Mouse (Mus musculus) thymus, postnatal 36 days (tissue): ENCODE measurements around the gene Chst11.

ENCODE experiments used
- DNase-seq, 2 experiments: peaks; one replicate each; pipeline ENCODE4 v3.0.0; 2022; ENCODE audit warnings: mixed read lengths in 2 of 2

The Chst11 gene

DNA sequence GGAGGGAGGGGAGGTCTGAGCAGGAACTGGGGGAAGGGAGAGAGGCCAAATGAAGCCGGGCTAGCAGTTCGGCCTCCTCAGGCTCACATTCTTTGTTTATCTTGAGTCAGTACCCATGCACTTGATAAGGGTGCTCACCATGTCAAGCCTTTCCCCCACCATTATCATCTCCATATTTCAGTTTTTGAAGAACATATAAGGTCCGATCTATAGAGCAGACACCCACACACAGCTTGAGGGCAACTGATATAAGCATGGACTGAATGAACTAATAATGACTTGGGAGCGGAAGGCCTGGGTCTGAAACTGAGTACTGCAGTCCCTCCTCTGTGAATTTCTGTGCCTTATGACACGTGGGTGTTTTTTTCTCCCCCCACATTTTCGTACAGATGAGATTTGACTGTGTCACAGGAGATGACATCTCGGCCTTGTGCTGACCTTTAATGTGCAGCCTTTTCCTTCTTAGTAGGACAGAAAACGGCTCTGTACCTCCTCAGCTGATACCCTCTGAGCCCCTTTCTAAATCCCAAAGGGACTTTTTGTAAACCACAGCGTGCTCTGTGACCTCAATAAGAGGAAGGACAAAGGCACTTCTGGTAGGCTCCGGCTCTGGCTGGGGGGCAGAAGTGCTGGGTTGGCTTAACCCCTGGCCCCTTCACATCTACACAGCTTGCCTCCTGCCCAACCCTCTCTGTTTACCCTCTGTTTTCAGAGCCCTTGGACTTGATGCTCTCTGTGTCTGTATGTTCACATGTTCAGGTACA is 6.6 kb downstream of the Chst11 start:
- no peak for DNase-seq

DNA sequence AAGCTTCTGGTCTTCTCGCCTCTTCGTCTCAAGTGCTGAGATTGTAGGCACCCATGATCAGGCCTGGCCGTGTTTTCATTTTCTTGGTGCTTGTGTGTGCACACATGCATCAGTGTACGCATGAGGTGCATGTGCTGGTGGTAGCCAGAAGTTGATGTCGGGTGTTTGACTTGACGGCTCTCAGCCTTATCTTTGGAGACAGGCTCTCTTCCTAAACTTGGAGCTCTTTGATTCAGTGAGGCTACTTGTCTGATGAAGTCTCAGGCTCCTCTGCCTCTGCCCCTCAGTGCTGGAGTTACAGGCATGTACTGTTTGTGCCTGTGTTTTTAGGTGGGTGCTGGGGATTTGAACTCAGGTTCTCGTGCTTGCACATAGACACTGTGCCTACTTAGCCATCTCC is 9.0 kb downstream of the Chst11 start:
- DNase-seq: no peak

DNA sequence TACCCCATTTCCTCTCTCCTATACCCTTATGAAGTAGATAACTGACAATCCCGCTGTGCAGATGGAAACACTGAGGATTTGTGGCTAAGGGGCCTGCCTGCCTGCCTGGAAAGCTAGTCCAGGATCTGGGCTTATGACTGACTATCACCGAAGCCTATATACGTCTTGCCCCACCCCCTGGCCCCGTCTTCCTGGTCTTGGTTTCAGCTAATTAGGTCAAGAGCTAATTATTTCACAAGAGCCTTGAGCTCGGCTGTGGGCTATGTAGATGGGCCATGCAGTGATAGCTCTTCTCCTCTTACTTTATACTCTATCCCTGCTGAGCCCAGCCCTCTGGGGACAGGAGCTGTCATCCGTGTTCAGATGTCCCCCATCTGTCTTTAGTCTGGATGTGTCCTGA is 12.2 kb downstream of the Chst11 start:
- DNase-seq: no peak

DNA sequence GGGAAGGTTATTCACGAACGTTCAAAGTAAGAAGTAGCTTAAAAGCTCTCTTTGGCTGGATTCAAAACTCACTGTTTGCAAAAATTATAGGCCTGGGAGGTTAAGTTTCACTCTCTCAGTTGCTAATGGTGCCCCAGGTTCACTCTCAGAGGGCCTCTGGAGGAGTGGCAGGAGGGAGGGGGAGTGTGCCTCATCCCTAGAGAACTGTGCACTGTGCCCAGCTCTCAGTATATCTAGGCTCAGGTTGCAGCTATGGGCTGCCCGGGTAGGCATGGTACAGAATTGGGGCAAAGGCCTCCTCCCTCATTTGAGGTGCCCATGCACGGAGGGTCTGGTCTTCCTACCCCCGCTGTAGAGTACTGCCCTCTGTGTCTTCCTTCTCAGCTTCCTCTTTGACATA is 14.9 kb downstream of the Chst11 start:
- no peak for DNase-seq

DNA sequence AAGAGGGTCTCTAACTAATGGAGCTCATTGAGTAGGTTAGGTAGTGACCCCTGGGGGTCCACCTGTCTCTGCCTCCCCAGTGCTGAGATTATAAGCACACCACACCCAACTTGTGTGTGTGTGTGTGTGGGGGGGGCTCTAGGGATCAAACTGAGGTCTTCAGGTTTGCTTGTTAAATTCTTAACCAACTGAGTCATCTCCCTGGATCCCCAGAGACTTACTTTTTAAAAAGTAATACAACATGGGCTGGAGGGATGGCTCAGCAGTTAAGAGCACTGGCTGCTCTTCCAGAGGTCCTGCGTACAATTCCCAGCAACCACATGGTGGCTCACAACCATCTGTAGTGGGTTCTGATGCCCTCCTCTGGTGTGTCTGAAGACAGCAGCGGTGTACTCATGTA is 15.4 kb downstream of the Chst11 start:
- DNase-seq: no peak

DNA sequence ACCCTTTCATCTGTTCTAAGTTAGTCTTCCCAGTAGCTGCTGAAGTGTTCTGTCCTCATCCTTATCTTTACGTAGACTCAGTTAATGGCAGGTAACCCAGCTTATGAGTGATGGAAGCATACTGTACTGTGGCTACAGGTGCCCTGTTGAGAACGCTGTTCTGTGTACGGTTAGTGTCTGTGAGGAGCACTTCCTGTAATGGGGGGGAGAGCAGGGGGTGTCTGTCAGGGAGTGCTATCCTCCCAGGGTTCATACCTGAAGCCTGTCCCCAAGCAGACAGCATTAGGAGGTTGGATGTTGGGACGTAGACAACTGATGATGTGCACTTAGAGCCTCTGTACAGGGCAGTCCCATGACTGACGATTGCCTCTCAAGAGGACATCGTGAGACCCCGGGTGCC is 18.6 kb downstream of the Chst11 start:
- DNase-seq: peak in 1 of 2 experiments; percentile 14

DNA sequence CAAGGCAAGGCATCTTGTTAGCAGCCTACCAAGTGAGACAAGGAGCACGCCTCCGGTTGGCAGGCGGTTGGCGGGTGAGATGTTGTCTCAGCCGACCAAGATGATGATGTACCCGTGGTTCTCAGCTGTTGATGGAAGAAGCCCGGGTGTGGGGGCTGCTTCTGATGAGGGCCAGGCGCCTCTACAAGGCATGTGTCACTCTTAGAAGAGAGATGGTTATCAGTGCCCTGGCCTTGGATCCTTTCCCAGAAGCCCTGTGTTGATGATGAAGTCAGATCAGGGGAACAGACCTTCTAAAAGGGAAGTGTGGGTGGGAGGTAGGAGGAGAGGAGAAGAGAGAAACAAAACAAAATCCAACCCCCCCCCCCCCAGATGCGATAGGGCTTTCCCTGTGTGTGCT is 19.1 kb downstream of the Chst11 start:
- DNase-seq: peak; percentile 49 to 58

DNA sequence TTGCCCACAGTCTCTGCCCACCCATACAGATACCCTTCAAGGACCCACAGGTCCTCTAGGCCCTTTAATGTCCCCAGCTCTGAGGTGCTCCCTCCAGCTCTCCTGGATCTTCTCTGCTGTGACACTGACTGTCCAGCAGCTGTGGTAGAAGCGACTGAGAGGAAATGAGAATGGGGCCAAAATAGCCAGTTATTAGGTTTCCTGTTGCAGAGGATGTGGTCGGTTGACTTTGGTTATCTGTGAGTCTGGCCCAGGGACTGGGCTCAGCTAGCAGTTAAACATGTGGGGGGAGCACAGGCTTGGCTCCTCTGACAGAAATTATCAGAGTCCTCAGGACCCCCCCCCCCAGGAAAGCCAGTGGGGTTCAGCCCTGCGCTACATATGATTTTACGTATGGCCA is 19.7 kb downstream of the Chst11 start:
- no peak for DNase-seq

DNA sequence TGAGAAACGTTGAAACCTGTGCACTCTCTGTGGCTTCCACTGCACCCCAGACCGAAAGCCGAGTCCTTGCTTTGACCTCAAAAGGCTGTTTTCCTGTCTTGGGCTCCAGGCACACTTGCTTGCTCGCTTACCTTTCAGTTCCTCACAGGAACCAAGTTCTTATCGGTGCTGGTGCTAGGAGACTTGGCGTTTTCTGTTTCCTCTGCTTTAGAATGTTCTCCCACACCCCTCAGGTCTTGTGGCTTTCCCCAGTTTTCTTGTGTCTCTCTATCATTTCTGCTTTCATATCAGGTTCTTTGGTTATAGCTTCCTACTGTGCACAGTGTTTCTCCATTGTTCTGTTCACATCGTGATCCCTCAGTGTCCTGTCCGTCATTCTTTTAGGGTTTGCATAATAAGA is 21.0 kb downstream of the Chst11 start:
- DNase-seq: peak; percentile 12 to 26

DNA sequence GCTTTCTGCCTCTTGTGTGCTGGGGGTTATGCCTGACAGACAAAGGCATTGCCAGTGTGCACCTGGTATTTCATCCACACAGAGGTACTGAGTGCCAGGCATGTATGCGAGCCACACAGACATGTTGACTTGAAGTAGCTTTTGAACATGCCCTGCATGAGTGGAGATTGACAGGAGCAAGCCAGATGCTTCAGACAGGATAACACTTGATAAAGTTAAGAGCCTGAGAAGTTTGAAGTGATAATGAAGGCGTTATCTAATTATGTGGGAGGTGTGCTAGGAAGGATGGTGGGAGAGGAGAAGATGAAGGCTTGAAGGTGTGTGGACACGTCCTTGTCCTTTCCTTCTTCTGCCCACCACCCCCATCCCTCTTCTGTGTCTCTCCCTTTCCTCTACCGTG is 28.7 kb downstream of the Chst11 start:
- no peak for DNase-seq

DNA sequence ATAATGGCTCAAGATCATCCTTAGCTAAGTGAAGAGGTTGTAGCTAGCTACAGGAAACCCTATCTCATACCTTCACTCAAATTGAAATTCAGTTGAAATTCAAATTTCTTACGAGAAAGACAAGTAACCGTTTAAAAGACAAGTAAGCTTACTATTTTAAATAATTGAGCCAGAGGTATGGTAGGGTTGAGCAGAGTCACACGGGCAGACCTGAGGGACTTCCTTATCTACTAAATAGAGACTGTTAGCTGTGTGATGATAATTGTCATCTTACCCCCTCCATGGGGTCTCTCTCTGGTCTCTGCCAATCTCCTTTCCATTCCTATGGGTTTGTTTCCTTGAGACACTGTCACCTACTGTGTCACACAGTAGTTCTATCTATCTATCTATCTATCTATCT is 30.6 kb downstream of the Chst11 start:
- no peak for DNase-seq

DNA sequence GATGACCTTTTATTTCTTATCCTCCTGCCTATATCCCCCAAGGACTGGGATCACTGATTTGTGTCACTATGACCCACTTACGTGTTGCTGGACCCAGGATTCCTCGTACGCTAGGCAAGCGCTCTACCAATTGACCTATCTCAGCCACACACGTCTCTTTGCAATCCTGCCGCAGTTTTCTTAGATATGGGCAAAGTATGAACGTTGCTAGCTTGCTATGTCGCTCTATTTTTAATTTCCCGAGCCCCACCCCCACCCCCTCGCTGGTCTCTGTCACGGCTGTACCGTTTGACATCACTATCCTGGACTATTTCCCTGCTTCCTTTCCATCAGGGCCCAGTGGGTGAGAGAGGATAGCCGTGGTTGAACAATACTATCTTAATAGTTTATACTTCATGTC is 31.5 kb downstream of the Chst11 start:
- DNase-seq: no peak

DNA sequence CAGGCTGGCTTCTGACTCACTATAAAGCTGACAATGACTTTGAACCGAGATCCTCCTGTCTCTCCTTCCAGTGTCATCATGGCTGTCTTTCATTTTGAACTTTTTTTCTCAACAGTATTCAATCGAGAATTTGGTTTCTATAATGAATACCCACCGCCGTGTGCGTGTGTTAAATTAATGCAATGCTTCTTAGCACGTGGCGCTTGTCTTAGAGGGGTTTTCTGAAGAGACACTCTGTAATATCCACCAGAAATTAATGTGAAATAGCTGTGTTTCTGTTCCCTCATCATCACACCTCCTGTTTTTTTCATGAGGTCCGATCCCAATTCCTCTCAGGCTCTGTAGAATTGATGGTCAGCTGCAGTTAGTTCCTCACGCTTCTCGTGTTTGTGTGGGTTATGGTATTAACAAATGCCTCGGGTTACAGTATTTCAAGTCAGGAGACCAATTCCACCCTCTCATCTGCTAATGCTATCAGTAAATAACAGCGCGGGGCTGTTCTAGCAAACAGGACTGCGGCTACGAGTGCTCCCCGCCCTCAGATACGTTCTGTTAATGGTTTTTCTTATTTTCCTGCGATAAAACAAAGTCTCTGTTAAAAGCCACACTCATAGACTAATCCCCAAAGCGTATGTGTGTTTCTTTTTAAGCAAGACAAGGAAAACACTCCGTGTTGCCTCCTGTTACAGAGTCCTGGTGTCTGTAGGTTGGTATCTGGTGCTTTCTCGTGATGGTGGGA is 32.6 kb downstream of the Chst11 start:
- no peak for DNase-seq

DNA sequence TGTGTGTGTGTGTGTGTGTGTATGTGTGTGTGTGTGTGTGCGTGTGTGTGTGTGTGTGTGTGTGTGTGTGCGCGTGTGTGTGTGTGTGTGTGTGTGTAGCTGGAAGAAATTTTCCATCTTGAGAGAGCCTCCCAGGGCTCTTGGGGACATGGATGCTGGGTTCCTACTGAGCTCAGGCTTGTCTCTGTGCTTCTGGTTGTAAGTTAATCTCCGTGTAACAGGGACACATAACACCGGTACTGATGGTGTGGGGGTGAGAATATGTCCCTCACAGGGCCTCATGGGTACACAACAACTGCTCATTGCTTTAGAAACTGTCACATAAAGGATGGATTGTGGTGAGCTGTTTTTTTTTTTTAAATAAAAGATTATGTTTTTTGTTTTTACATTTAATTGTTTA is 33.2 kb downstream of the Chst11 start:
- DNase-seq: no peak

DNA sequence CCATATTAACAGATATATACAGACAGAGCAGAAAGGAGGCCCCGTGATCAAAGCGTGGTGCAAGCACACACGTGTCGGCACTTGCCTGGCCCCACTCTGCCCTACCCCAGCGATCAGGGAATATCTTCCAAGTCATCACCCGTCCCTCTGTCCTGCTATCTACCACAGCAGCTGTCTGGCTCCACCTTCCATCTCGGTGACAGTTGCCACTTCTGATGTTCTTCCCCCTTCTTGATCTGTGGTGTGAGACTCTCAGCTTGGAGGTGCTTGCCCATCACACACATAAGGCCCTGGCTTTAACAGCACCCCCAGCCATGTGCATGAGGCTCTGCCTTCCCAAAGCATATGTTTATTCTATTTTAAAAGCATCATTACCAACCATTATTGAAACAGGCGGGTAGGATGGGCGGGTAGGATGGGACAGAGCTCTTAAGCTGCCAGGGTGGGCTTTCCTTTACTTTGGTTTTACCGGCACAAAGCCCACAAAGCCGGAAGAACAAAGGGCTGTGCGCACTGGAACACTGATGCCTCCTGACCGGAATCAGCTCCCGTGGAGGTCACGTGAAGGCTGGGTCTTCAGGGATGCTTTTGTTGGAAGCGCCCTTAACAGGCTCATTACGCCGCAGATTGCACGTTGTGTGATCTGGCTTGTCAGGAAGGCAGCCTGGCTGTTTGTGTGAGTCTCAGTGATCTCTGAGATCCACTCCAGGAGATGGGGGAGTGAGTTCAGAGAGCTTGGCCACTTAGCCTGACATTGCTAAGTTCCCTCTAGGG is 34.4 kb downstream of the Chst11 start:
- DNase-seq: no peak

DNA sequence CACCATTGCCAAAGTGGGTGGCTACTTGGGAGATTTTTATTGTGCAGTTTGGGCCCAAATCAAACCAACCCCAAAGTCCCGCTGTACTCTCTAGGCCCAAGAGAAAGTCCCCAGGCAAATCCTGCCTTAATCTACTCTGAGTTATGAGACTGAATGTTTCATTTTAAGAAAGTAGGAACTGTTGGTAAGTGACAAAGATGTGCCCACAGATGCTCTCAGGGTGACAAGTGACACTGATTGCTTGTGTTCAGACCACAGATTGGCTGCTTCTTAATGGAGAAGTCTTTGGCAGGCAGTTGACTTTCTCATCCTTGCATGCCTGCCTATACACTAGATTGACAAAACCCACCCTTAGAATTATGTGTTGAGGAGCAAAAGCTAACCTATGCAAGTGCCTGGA is 37.3 kb downstream of the Chst11 start:
- no peak for DNase-seq

DNA sequence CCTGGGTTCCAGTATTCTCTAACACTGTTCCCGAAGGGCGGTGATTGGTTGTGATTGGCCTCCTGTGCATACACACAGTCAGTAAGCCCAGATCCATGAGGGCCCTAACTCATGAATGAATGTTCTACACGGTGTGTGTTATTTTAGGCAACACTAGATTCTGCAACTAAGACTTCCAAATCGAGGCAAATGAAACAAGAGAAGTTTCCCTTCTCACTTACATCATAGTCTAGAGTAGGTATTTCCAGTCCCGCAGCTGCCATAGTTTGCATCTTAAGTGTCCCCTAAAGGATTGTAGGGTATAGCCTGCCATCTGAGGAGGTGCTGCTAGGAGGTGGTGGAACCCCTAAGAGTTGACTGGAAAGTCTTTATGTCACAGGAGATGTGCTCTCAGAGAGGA is 40.9 kb downstream of the Chst11 start:
- DNase-seq: no peak

DNA sequence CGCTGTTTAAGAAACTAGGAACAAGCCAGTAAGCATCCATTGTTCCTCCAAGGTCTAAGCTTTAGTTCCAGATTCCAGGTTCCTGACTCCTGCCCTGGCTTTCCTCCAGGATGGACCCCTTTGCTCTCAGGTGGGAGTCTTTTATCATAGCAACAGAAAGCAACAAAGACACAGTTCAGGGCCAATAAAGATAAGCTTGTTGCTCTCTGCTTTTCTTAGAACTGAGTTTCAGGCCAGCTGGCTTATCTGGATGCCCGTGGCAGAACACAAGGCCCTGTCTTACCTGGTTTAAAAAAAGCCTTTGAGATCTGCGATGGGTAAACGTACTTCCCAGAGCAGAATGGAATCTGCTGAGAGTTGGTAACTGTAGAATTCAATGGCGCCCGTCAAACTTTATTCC is 42.4 kb downstream of the Chst11 start:
- DNase-seq: no peak

DNA sequence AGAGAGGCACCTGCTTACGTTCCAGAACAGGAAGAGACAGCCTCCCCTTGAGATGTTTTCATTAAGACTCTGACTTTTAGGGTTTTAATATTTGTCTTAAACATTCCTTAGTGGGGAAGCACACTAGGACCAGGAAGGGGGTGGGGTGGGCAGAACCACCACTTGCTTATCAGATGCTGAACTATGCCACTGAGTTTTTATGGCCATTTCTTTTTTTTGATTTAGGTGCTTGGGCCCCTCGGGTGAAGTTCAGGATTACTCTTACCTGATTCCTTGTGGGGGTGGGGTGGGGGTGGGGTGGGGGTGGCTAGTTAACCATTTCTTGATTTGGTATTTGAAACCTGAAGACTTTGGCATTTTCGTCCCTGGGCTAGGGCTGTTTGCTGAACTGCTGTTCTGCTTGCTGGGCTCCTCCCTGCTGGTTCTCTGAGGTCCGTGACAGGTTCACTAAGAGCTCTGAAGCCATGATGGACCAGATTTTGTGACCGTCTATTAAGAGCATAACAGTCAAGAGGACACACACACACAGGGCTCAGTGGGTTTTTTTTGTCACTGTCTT is 44.9 kb downstream of the Chst11 start:
- DNase-seq: no peak

DNA sequence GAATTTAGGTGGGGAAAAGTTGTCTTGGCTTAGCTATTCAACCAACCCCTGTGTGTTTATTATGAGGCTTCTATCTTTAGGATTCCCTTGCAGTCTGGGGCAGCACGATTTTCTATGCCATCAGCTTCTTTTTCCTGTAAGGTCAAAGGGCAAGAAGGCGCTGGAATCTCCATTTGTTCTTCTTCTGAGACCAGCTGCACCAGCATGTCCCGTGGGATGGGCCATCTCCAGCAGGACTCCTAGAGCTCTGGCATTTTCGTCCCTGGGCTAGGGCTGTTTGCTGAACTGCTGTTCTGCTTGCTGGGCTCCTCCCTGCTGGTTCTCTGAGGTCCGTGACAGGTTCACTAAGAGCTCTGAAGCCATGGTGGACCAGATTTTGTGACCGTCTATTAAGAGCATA is 45.6 kb downstream of the Chst11 start:
- DNase-seq: no peak

DNA sequence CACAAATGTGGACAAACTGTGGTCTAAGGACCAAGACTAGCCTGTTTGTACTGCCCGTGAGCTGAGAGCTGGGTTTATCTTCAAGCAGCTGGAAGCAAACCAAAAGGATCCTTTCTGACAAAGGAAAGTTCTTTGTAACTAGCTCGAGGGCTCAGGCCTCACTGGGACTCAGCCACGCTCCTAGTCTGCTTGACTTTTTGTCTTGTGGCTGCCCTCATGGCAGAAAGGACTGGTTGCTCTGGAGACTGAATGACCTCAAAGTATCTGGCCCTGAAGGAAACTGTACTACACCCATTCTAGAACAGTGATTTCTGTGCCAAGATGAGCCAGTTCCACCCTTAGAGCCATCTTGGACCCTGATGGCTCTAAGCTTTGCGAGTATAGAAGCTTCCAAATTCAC is 46.3 kb downstream of the Chst11 start:
- no peak for DNase-seq

DNA sequence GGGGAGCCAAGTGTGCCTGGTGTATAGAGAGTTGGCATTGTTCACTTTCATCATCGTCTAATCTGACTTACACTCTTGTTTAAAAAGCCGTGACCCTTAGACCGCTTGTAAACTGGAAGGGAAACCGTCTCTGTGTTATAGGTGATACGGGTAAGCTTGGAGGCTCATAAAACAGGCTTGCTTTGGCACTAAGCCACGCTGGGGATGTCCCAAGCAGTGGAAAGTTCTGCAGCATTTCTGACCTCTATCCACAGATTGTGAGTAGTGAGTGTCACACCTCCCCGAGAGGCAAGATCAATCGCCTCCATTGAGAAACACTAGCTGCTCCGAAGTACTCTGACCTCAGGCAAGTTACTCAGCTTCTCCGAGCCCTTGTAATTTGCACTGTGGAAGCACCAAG is 47.3 kb downstream of the Chst11 start:
- DNase-seq: no peak

DNA sequence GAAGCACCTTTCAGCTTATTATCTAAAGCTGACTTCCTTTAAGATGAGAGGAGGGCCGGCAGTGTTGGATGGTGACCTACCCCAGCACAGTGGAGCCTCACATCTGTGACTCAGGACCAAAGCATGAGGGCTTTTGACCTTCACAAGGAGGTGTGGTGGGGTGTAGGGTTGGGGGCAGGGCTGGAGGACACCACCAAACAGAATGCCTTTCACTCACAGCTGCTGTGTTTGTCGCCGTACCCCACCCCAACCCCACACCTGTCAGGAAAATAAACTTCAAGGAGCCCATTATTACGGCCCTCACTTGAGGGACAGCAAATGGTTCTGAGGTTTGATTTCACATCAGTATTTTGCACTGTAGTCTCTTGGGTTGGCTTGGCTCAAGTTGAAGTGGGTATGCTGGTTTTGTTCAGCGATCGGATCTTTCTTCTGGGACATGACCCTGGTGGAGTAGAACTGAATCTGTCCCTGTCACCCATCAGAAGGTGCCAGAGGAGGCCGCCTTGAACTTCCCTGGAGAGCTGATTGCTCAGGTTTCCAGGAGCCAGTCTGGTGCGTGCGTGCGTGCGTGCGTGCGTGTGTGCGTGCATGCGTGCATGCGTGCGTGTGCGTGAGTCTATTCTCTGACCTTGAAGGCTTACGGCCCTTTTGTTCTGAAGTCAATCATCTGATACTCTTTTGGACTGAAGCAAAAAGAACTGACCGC is 51.2 kb downstream of the Chst11 start:
- no peak for DNase-seq
